Mouse (Mus musculus) olfactory bulb, adult 2 months (tissue): ENCODE results near the gene Emid1.

Experiments used
- CTCF ChIP-seq: fragments of 200-500 bp; IDR thresholded peaks from 2 replicates; pipeline ENCODE4 v1.5.1; 2012; ENCODE audit warnings: low read depth, mild to moderate bottlenecking, low read length, moderate library complexity; ENCODE audit not compliant: insufficient read depth
- POLR2A ChIP-seq: fragments of 200-500 bp; IDR thresholded peaks from 2 replicates; pipeline ENCODE4 v1.6.1; 2012; ENCODE audit warnings: mild to moderate bottlenecking, low read depth, low read length, moderate library complexity; ENCODE audit not compliant: insufficient read depth

GRCm38 (mm10) chr11:5125713-5126112 lies 26.3 kb downstream of the Emid1 start:
- TF ChIP-seq CTCF: no peak
- TF ChIP-seq POLR2A: no peak
